ENCODE assay signal across 8 mouse cellular contexts in the genomic region with DNA sequence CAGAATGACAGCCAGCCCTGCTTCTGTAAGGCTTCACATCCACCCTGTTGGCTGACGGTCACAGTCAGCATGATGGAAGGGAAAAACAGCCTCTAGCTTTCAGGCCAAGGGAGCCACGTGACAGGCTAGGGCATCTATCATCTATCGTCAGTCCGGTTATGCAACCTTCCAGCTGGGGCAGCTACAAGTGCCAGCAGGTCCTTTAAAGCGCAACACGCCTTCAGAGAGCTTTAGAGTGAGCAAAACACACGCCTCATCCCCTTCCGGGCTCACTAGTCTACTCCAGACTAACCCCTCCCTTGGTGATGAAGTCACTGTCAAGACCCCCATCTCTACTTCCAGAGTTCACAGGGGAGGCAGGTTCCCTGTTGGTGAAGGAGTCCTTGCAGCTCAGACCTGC. TPM values are rescaled to one million over a fixed set of nuclear protein-coding genes. Genes with fewer than 3 reads are reported as not detected.
DNase-seq lines count a peak whose midpoint lies in the region; ATAC-seq lines count a peak whose summit lies in the region.
"Had no signal": no experiment of that assay in that cellular context is flagged by ENCODE, and none has a peak within 500 bp of the region (broad histone marks: within the 10 kb centered on the region; RNA-seq: fewer than 3 reads in every experiment).

No protein-coding gene starts in this region.

- WGBS in limb, embryonic 15.5 days, result 57% methylated on average over 8 of the region's 8 CpGs

- H3K4me2 ChIP-seq in limb, embryonic 15.5 days, result no peak overlapping the region

- no peaks in the 10 kb centered on the region for H3K36me3 ChIP-seq in limb, embryonic 15.5 days

- no peak overlapping the region for H3K4me3 ChIP-seq in limb, embryonic 15.5 days

- no peaks in the 10 kb centered on the region for H3K9me3 ChIP-seq in limb, embryonic 15.5 days

- no peaks in the 10 kb centered on the region for H3K27me3 ChIP-seq in limb, embryonic 15.5 days

- H3K4me1 ChIP-seq in limb, embryonic 15.5 days, result 0 out of 2 replicates have a peak, but pooled peaks cover 5% of the 10 kb centered on the region

- DNase-seq in right cerebral cortex, adult 18-20 months, result peak; percentile 9
- no peak for DNase-seq in right cerebral cortex, postnatal 14 days
- DNase-seq in heart, adult 8-10 months (ENCODE audit: low spot score), result peak; percentile 72
- peak; percentile 61 for DNase-seq in urinary bladder, postnatal 25 days (ENCODE audit: low spot score)
- no peak for DNase-seq in B cell, adult 2 months
- DNase-seq in testis, postnatal 14 days (ENCODE audit: low spot score), result no peak

- no peak overlapping the region for H3K9ac ChIP-seq in limb, embryonic 15.5 days

- H3K27ac ChIP-seq in limb, embryonic 15.5 days, result peak overlapping the region; percentile 33; the same call in 1 of the 2 replicates

- no peak for ATAC-seq in limb, embryonic 15.5 days (ENCODE audit: insufficient number of reproducible peaks, low FRiP score, low TSS enrichment, low read depth)

RNA-seq across cellular contexts. Expression of a gene that starts 11.7 kb away (rescaled TPM):
- total RNA-seq in heart, adult 8-10 months (2022), result under 1 TPM; 0.06 to 0.22 (median 0.19) TPM
- 23.2 and 26.0 TPM in 2 replicates for polyA plus RNA-seq in limb, embryonic 15.5 days (2015; fragmentation: Nextera tagmentation; extraction: Ambion mirVana)
- total RNA-seq: hematopoietic stem cell, adult 5-6 weeks had no signal

Comparison
In these comparisons a context has a peak if more than half of its experiments do, and no peak if none do; other contexts are left out.
1. DNase-seq: peak in right cerebral cortex, adult 18-20 months (single experiment), heart, adult 8-10 months (single experiment) and urinary bladder, postnatal 25 days (single experiment); none in right cerebral cortex, postnatal 14 days (single experiment), B cell, adult 2 months (0 of 2) and testis, postnatal 14 days (single experiment).